Mouse (Mus musculus) erythroid progenitor cell, adult 5-6 weeks (primary cell): ENCODE results near the gene Acvr1. TPM values are rescaled to one million over a fixed set of nuclear protein-coding genes. Genes with fewer than 3 reads are reported as not detected.

Source experiments
- ATAC-seq: replicated peaks from 2 replicates; pipeline ENCODE4 v1.8.0; 2016; ENCODE audit warnings: moderate number of reproducible peaks, mild to moderate bottlenecking, moderate TSS enrichment, inconsistent platforms; ENCODE audit not compliant: poor library complexity, low FRiP score, severe bottlenecking
- total RNA-seq, 2 experiments: library from RNA; stranded (forward) in 1 of 2; stranded (reverse) in 1 of 2; fragments of 150-400 nt in 1 of 2; fragments of 186-747, 209-891 nt in 1 of 2; gene quantifications; 2 replicates each; pipeline versions ENCODE4 v1.2.3 to v1.2.4; 2015 to 2017; ENCODE audit warnings: low replicate concordance in 2 of 2

Gene Acvr1
- total RNA-seq, 2 experiments from 2014 or later: 3.4 TPM; not detected in 1

DNA sequence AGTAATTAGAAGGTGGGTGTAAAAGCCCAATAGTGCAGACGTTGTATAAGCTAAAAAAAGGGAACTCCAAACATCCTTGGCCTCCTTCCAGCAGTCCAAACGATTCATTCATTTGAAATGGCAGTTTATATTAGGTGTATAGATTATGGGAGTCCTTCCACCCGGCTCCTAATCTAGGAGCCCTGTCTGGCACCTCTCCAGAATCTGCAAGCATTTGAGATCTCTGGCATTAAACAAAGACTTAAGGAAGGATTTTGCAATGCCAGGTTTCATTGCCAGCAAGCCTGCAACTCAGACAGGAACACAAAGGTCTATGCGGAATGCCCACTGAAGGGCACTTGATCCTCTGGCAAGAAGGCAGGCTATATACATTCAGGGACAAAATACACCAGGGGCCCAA, 81.8 kb downstream of the Acvr1 start:
- ATAC-seq: no peak

DNA sequence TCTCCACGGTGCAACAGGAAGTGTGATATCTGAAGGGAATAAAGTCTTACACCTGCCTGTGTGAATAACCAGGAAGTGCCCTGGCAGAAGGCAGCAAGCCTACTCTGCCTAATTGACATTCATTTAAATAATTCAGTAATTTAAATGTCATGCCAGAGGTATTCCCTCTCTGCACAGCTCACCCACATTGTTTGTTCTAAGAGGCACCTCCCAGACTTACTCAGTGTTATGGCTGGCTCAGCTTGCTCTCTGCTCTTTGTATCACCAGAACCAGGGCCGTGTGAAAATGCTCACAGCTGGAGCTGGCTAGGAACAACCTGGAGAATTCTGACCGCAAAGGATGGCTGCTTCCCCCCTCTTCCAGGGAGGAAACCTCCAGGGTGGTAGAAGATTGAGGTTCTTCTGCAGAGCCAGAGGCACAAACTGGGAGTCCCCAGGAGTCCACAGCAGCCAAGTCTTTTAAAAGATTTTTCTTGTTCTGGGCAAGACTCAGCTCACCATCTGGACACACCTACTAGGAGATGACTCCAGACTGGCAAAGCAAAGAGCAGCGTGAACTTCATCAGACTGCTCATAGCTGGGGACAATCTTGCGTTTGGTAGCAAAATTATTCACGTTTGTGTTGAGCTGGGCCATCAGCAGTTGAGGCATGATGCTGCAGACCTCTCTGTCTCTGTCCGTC, 82.5 kb downstream of the Acvr1 start:
- ATAC-seq: no peak

DNA sequence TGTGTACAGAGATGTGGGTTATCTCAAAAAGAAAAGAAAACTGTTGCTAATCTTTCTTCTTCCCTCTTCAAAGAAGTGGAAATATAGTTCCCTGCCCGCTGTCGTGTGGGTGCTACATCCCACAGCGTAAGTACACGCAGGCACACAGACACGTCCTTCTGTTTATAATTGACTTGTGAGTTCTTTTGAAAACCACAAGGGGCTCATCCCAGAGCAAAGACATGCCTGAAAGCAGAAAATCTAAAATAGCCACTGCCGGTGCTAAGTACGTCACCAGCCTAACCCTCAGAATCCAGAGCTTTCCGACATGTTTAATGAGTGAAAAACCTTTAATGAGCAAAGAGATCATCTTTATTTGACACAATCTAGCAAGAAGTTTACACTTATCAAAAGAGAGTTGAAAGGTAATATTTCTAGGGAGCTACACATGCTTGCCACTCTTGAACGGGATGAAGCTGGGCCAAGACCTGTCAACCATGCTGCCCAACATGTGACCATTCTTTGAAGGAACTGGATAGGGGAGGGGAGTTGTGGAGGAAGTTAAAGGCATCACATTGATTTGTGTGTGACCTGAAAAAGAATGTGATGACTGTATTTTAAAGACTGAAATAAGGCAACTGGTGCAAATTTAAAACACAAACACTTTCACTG, 85.4 kb downstream of the Acvr1 start:
- ATAC-seq: no peak

DNA sequence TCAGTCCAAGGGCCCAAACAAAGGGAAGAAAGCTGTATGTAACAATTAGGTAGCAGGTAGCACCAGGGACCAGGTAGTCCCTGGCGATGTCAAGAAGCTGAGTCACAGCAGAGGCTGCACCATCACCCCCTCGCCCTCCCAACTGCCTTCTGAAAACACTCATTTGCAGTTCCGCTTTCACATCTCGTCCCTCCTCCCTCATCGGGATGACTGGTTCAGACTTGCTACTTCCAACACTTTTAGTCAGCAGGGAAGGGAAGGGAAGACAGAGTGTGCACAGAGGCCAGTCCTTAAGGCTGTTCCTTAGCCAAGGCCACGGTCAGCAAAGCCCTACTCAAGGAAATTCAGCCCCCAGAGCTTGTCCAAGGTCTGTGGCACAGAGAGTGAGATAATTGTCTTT, 86.2 kb downstream of the Acvr1 start:
- ATAC-seq: no peak

DNA sequence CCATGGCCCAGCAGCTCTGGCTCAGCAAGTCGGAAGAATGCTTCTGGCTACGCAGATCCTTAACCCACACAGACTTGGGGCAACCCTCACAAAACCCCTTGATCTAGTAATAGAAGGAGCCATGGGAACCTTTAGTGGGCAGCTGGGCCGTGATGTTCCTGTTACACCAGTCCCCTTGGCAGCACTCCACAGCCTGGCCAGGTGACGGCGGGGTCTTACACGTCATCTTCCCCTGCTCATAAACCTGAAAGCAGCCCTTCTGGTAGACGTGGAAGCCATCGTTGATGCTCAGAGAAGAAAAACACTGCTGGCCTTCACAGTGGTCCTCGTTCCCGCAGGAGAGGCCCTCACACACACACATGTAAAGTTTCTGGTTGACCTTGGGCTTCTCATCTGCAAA, 87.4 kb downstream of the Acvr1 start:
- ATAC-seq: no peak

DNA sequence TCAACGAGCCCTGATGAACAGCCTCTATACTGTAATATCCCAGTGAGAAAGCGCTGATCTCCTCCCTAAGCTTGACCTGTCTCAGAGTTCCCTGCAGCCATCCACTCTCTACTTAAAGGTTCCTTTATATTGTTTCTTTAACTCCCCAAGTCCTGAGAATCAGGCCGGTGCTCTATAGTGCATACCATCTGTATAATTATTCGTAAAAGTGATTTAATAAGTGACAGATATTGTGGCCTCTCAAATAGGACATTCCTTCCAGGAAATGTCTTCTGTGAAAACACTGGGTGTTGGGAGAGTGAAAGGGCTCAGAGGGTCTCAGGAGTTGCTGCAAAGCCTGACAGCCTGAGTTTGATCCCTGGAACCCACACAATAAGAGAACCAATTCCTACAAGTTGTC, 88.8 kb downstream of the Acvr1 start:
- no peak for ATAC-seq

DNA sequence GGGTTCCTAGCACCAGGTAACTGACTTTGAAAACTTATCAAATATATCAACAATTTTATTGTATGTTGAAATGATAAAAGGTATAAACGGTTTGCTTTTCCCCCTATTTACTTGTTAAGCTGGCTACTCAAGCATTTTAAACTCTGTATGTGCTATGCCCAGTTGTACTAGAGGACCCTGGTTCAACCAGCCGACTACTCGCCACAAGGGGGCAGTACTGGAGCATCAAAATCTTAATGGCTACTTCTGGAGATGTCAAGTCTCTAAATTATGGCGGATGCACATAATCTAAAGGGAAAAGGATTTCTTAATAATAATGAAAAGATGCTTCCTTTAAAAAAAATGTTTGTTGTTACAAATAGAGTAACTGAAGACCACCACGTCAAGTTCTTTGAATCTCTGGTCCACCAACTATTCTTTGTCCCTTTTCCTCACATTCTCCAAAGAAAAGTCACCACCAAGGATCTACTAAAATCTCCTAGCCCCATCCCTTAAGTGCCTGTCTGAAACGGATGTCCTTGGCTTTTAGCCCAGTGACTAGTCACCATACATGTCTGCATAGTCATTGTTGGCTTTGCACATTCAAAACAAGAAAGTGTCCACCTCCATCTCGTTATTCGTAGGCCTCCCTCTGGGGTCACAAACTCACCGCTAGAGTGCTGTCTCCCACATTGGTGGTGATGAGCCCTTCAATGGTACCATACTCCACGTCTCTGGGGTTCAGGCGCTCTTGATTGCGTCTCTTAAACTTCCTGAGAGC, 89.8 kb downstream of the Acvr1 start:
- ATAC-seq: no peak

- ATAC-seq: no peak
Measured at GRCm38 (mm10) chr2:58475578-58475977, 91.4 kb downstream of the Acvr1 start.

- no peak for ATAC-seq
Measured at GRCm38 (mm10) chr2:58470290-58470689, 96.7 kb downstream of the Acvr1 start.

DNA sequence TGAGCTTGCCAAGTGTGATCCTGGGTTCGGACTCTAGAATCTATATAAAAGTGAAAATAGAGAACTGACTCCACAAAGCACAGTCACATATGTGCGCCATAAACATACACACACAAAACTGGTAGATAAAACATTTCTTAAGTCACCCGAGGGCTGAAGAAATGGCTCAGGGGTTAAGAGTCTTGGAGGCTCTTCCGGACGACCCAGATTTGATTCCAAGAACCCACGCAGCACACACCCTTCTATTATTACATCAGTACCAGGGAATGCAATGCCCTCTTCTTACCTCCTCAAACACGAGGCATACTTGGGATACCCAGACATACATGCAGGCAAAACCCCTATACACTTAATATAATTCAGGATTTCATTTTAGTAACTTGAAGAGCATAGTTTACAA, 97.1 kb downstream of the Acvr1 start, which contains the start of gene Gm17409:
Gm17409 (plus strand) TSS at position 301 of the 400 bp plus-strand sequence.
- no peak for ATAC-seq

DNA sequence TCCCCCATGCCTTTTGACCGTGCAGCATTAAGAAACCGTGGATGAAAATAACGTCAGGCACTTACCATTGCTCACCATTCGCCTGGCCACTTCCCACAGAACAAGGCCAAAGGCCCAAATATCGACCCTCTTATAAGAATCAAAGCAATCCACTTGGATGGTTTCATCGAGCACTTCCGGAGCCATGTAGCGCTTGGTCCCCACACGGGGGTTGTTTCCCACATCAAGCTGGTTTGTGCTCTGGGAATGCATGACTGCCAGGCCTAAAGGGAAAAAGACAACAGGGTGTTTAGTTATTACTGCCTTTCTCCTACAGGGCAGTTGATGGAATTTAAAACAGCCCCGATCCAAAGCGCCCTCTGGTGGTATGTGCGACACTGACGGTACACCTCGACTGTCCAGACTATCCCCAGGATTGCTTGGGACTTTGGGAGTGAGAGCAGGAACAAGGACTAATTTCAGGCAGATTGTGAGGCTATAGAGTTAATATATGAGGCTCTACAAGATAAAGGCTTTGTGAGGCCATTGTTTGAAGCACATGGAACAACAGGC, 108.1 kb downstream of the Acvr1 start:
- no peak for ATAC-seq

DNA sequence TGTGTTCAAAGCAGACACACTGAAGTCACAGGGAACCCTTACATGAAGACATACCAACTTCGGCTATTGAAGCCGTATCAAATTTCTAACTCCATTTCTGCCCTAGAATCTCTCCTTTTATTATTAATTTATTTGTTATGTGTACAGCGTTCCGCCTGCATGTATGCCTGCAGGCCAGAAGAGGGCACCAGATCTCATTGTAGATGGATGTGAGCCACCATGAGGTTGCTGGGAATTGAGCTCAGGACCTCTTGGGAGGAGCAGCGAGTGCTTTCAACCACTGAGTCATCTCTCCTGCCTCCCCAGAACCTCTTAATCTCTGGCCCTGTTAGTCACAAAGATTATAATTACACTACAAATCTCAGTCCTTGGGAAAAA, 109.5 kb downstream of the Acvr1 start:
- ATAC-seq: no peak

DNA sequence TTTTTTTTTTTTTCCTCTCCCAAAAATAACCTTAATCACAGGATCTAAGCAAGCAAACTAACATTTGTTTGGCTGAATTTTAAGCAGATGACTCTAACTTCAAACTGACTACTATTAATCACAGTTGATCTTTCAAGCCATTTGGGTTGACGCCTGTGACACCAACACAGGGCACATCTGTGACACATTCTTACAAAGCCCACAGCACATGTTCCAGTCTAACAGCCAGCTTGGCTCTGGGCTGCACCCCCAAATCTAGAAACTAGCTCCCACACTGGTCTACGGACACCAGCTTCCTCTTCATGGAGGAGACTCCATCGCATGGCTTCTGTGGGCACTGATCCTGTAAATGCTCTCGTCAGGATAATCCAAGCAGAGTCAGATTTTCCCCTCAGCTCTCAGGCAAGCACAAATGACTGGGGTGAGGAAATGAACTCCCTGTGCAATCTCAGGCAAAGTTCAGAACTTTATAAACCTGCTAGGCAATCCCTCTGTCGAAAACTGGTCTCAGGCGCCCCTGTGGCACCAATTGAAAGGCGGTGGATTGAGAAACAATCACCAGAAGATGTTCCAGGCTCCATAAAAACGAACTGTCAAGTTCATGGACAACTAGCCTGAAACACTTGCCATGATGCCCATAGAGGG, 110.0 kb downstream of the Acvr1 start:
- no peak for ATAC-seq

GRCm38 (mm10) chr2:58454095-58454865, 112.7 kb downstream of the Acvr1 start:
- ATAC-seq: no peak

- ATAC-seq: no peak
Measured at GRCm38 (mm10) chr2:58447001-58447400, 120.0 kb downstream of the Acvr1 start.

- no peak for ATAC-seq
Measured at GRCm38 (mm10) chr2:58443163-58443562, 123.8 kb downstream of the Acvr1 start.

- no peak for ATAC-seq
Measured at GRCm38 (mm10) chr2:58436911-58437310, 130.0 kb downstream of the Acvr1 start.

DNA sequence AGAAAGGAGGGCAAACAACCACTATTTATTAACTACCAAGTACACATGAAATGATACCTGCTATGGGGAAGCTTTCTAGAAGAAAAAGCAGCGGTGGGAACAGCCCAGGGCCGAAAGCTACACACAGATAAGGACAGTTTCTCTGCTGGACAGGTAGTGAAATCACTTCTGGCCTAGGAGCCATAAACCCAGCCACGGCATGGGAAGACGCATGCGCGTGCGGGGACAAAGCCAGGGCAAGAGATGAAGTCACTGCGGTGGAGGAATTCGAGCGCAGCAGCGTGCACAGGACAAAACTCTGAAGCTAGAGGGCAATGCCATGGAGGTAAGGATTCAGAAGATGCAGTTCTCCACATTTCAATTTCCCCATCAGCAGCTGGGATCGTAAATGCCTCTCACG, 131.4 kb downstream of the Acvr1 start:
- no peak for ATAC-seq

DNA sequence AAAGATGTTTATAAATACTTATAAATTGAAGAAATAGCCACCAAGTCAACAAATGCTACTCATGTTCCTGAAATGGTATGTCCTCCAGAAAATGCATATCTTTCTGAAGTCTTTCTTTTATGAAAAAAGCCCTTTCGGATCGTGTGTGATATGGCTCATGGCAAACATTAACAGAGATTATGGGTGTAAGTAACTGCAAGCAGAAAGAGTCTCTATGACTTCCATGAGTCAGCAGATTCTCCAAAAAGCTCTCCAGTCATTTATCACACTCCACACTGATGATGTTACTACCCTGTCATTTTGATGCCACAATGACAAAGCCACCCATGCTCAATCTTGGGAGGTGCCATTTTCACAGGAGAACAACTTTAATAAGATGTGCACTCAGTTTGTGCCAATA, 132.5 kb downstream of the Acvr1 start:
- no peak for ATAC-seq

- no peak for ATAC-seq
Measured at GRCm38 (mm10) chr2:58433317-58433716, 133.6 kb downstream of the Acvr1 start.
